Mouse (Mus musculus) inflammation-experienced regulatory T-cells, adult 6 months (primary cell): Measurements from ENCODE around the gene Tut7. TPM values are rescaled to one million over a fixed set of nuclear protein-coding genes. Genes with fewer than 3 reads are reported as not detected.
A peak's percentile ranks its signal among the peaks of the same experiment; 100 is the strongest.
"Not testable (repeated sequence)": the region's sequence is repeated elsewhere in the genome, so short reads cannot be mapped to it uniquely, and the experiment has no call there.

Experiments
- ATAC-seq: one replicate; pipeline ENCODE4 v1.8.0; 2017
- polyA plus RNA-seq, 3 experiments: library from polyadenylated mRNA; unstranded; fragments of 100-300 nt; shearing (Covaris generic); gene quantifications; one replicate each; pipeline ENCODE4 v1.2.1; 2017

Gene Tut7
- polyA plus RNA-seq, 3 experiments from 2014 or later: 67.6 to 73.9 (median 72.7) TPM

GRCm38 (mm10) chr13:59832454-59832853 lies 9.5 kb upstream of the Tut7 start:
- ATAC-seq: no peak

GRCm38 (mm10) chr13:59825966-59826365 lies 3.0 kb upstream of the Tut7 start:
- no peak for ATAC-seq

- ATAC-seq: no peak
Measured at GRCm38 (mm10) chr13:59820836-59821235, 2.1 kb downstream of the Tut7 start.

GRCm38 (mm10) chr13:59820114-59820513 lies 2.8 kb downstream of the Tut7 start:
- ATAC-seq: no peak

GRCm38 (mm10) chr13:59817352-59817751 lies 5.6 kb downstream of the Tut7 start:
- no peak for ATAC-seq

- no peak for ATAC-seq
Measured at GRCm38 (mm10) chr13:59814109-59814591, 8.8 kb downstream of the Tut7 start.

GRCm38 (mm10) chr13:59811581-59811980 lies 11.4 kb downstream of the Tut7 start:
- ATAC-seq: no peak

- no peak for ATAC-seq
Measured at GRCm38 (mm10) chr13:59801000-59801399, 21.9 kb downstream of the Tut7 start.

- no peak for ATAC-seq
Measured at GRCm38 (mm10) chr13:59800077-59800476, 22.9 kb downstream of the Tut7 start.

- no peak for ATAC-seq
Measured at GRCm38 (mm10) chr13:59798306-59798705, 24.6 kb downstream of the Tut7 start.

- no peak for ATAC-seq
Measured at GRCm38 (mm10) chr13:59796466-59796848, 26.5 kb downstream of the Tut7 start.

GRCm38 (mm10) chr13:59795807-59796465 lies 27.0 kb downstream of the Tut7 start:
- no peak for ATAC-seq

- no peak for ATAC-seq
Measured at GRCm38 (mm10) chr13:59794786-59795185, 28.2 kb downstream of the Tut7 start.

- ATAC-seq: no peak
Measured at GRCm38 (mm10) chr13:59782145-59782544, 40.8 kb downstream of the Tut7 start, which contains the start of gene Gm49354. TSS of gene Gm49354 (minus strand) at chr13:59782245.

GRCm38 (mm10) chr13:59779744-59780264 lies 43.1 kb downstream of the Tut7 start:
- not testable (repeated sequence) for ATAC-seq

GRCm38 (mm10) chr13:59779213-59779612 lies 43.7 kb downstream of the Tut7 start:
- peak; percentile 65 for ATAC-seq

- ATAC-seq: no peak
Measured at GRCm38 (mm10) chr13:59775168-59775567, 47.8 kb downstream of the Tut7 start.

GRCm38 (mm10) chr13:59771257-59771656 lies 51.7 kb downstream of the Tut7 start:
- ATAC-seq: peak; percentile 12

GRCm38 (mm10) chr13:59770847-59771246 lies 52.1 kb downstream of the Tut7 start:
- no peak for ATAC-seq

GRCm38 (mm10) chr13:59770164-59770562 lies 52.8 kb downstream of the Tut7 start:
- peak; percentile 60 for ATAC-seq

- peak; percentile 94 for ATAC-seq
Measured at GRCm38 (mm10) chr13:59769296-59770163, 53.4 kb downstream of the Tut7 start, which contains the start of gene Isca1. TSS of gene Isca1 (minus strand) at chr13:59769810.

GRCm38 (mm10) chr13:59768531-59768930 lies 54.4 kb downstream of the Tut7 start:
- ATAC-seq: no peak

- no peak for ATAC-seq
Measured at GRCm38 (mm10) chr13:59766786-59767515, 56.0 kb downstream of the Tut7 start.
